Mouse (Mus musculus): ENCODE measurements at regions not wholly inside any gene's neighbourhood (a gene's known extent, or its start where the extent isn't known, plus 50 kb on each side); places are given as distances from the start of the nearest gene placed in this dataset.

GRCm38 (mm10) chr8:87270525-87271187, 201.8 kb downstream of the Cbln1 start:
- no peak for TF ChIP-seq CTCF (IDR thresholded peaks at IDR 0.05; ENCODE audit: insufficient read depth, low read depth, low read length)
- TF ChIP-seq POLR2A (IDR thresholded peaks at IDR 0.05; ENCODE audit: insufficient read depth, low read depth, low read length): no peak
